Mouse (Mus musculus) activated CD4-positive, CD25-positive, alpha-beta regulatory T cell (primary cell): ENCODE results near the gene Gm21394. TPM values are rescaled to one million over a fixed set of nuclear protein-coding genes. Genes with fewer than 3 reads are reported as not detected.

Source experiments
- polyA plus RNA-seq, 2 experiments: library from polyadenylated mRNA; unstranded; fragments of 100-300 nt; shearing (Covaris generic); gene quantifications; one replicate each; pipeline ENCODE4 v1.2.1; 2017

Gene Gm21394
- polyA plus RNA-seq, result not detected

GRCm38 (mm10) chrY:84564807-84565206 lies at the start of gene Gm21394:
Gene Gm21394 (minus strand): TSS chrY:84564907.

Other genes with a start within 250 kb of the Gm21394 start
- not detected for gene Gm21409, start 181.8 kb upstream of the Gm21394 start, polyA plus RNA-seq